Mouse (Mus musculus): ENCODE data around the gene Zdhhc5.
"Not testable (repeated sequence)": the region's sequence is repeated elsewhere in the genome, so short reads cannot be mapped to it uniquely, and the experiment has no call there.

Zdhhc5 gene

GRCm38 (mm10) chr2:84734351-84734864 lies 19.4 kb upstream of the Zdhhc5 start:
- no peak for DNase-seq

- peak; percentile 68 for DNase-seq
Observed at GRCm38 (mm10) chr2:84733579-84734300, 18.8 kb upstream of the Zdhhc5 start, which contains the start of gene Ypel4. Gene Ypel4, plus strand, starts transcription at chr2:84734058.

GRCm38 (mm10) chr2:84732394-84732793 lies 17.4 kb upstream of the Zdhhc5 start:
- no peak for DNase-seq

- DNase-seq, result no peak
Observed at GRCm38 (mm10) chr2:84731206-84731605, 16.2 kb upstream of the Zdhhc5 start.

GRCm38 (mm10) chr2:84728191-84728590 lies 13.2 kb upstream of the Zdhhc5 start:
- DNase-seq, result not testable (repeated sequence)

GRCm38 (mm10) chr2:84727172-84727858 lies 12.3 kb upstream of the Zdhhc5 start, which contains the start of gene Clp1:
Gene Clp1, minus strand, starts transcription at chr2:84727350.
- peak; percentile 98 for DNase-seq

- DNase-seq, result no peak
Observed at GRCm38 (mm10) chr2:84726716-84727115, 11.7 kb upstream of the Zdhhc5 start.

GRCm38 (mm10) chr2:84725770-84726169 lies 10.8 kb upstream of the Zdhhc5 start:
- DNase-seq, result no peak

GRCm38 (mm10) chr2:84723856-84724255 lies 8.9 kb upstream of the Zdhhc5 start:
- no peak for DNase-seq

GRCm38 (mm10) chr2:84721182-84721581 lies 6.2 kb upstream of the Zdhhc5 start:
- DNase-seq, result no peak

GRCm38 (mm10) chr2:84720718-84721117 lies 5.7 kb upstream of the Zdhhc5 start:
- DNase-seq, result no peak

- DNase-seq, result no peak
Observed at GRCm38 (mm10) chr2:84717357-84717756, 2.4 kb upstream of the Zdhhc5 start.

- no peak for DNase-seq
Observed at GRCm38 (mm10) chr2:84716423-84717355, 1.7 kb upstream of the Zdhhc5 start.

GRCm38 (mm10) chr2:84715562-84716361 lies 782 bp upstream of the Zdhhc5 start:
- peak; percentile 87 for DNase-seq

- DNase-seq, result no peak
Observed at GRCm38 (mm10) chr2:84714422-84714810, 564 bp downstream of the Zdhhc5 start.

- no peak for DNase-seq
Observed at GRCm38 (mm10) chr2:84711898-84712297, 3.1 kb downstream of the Zdhhc5 start.

GRCm38 (mm10) chr2:84707523-84707922 lies 7.5 kb downstream of the Zdhhc5 start:
- no peak for DNase-seq

- DNase-seq, result no peak
Observed at GRCm38 (mm10) chr2:84705295-84705694, 9.7 kb downstream of the Zdhhc5 start.

- DNase-seq, result no peak
Observed at GRCm38 (mm10) chr2:84704329-84704728, 10.7 kb downstream of the Zdhhc5 start.

GRCm38 (mm10) chr2:84703497-84703896 lies 11.5 kb downstream of the Zdhhc5 start:
- DNase-seq, result no peak

- DNase-seq, result no peak
Observed at GRCm38 (mm10) chr2:84695007-84695695, 19.8 kb downstream of the Zdhhc5 start.

Data from kidney, postnatal 10 days (tissue).